Mouse (Mus musculus) heart, postnatal 10 days (tissue): ENCODE results near the gene Stpg4. TPM values are rescaled to one million over a fixed set of nuclear protein-coding genes. Genes with fewer than 3 reads are reported as not detected.

Source experiments
- DNase-seq, 2 experiments: peaks; one replicate each; pipeline ENCODE4 v3.0.0; 2021
- intact Hi-C: fragments of 180-260 bp; cut with DNase I; formaldehyde crosslinking; loops from one replicate; pipeline ENCODE4 v1.15.1; 2025
- total RNA-seq, 2 experiments: library from RNA; stranded (reverse); gene quantifications; 2 replicates each; pipeline ENCODE4 v1.2.3; 2021

The Stpg4 gene
- total RNA-seq, result not detected

GRCm38 (mm10) chr17:87427511-87427910 is at the start of gene Stpg4:
Stpg4 (minus strand) TSS chr17:87427741.
- DNase-seq, result no peak
- intact Hi-C loops, result loop anchor here (5.0 kb wide), 1 partner anchor 110 kb away; no protein-coding TSS in a partner anchor

- DNase-seq, result no peak
- intact Hi-C loops, result no loop called here
Observed at GRCm38 (mm10) chr17:87475356-87475755, 47.8 kb upstream of the Stpg4 start.

GRCm38 (mm10) chr17:87474501-87474795 is 46.9 kb upstream of the Stpg4 start:
- intact Hi-C loops, result no loop called here
- DNase-seq, result no peak

GRCm38 (mm10) chr17:87473736-87474500 is 46.4 kb upstream of the Stpg4 start:
- DNase-seq, result peak; percentile 30 to 70
- intact Hi-C loops, result no loop called here

GRCm38 (mm10) chr17:87473441-87473735 is 45.8 kb upstream of the Stpg4 start:
- intact Hi-C loops, result no loop called here
- no peak for DNase-seq

GRCm38 (mm10) chr17:87472879-87473278 is 45.3 kb upstream of the Stpg4 start:
- intact Hi-C loops, result no loop called here

GRCm38 (mm10) chr17:87471661-87472060 is 44.1 kb upstream of the Stpg4 start:
- no peak for DNase-seq
- intact Hi-C loops, result no loop called here

More at GRCm38 (mm10) chr17:87472879-87473278, 45.3 kb upstream of the Stpg4 start:
- no peak for DNase-seq

GRCm38 (mm10) chr17:87470797-87471196 is 43.3 kb upstream of the Stpg4 start:
- intact Hi-C loops, result no loop called here
- no peak for DNase-seq

- intact Hi-C loops, result no loop called here
- DNase-seq, result no peak
Observed at GRCm38 (mm10) chr17:87470282-87470681, 42.7 kb upstream of the Stpg4 start.

- no peak for DNase-seq
- intact Hi-C loops, result no loop called here
Observed at GRCm38 (mm10) chr17:87469428-87469827, 41.9 kb upstream of the Stpg4 start.

GRCm38 (mm10) chr17:87468616-87469015 is 41.1 kb upstream of the Stpg4 start:
- intact Hi-C loops, result no loop called here
- no peak for DNase-seq

- intact Hi-C loops, result no loop called here
- no peak for DNase-seq
Observed at GRCm38 (mm10) chr17:87461499-87461896, 34.0 kb upstream of the Stpg4 start.

GRCm38 (mm10) chr17:87460669-87461498 is 33.3 kb upstream of the Stpg4 start:
- intact Hi-C loops, result no loop called here
- DNase-seq, result no peak

GRCm38 (mm10) chr17:87459750-87460668 is 32.5 kb upstream of the Stpg4 start:
- no peak for DNase-seq
- intact Hi-C loops, result loop anchor here (5.0 to 10.0 kb wide), 2 partner anchors 42 to 205 kb away; no protein-coding TSS in a partner anchor

GRCm38 (mm10) chr17:87458911-87459749 is 31.6 kb upstream of the Stpg4 start:
- peak; percentile 64 to 66 for DNase-seq
- intact Hi-C loops, result loop anchor here (5.0 to 10.0 kb wide), 2 partner anchors 43 to 206 kb away; no protein-coding TSS in a partner anchor

GRCm38 (mm10) chr17:87457961-87458360 is 30.4 kb upstream of the Stpg4 start:
- no peak for DNase-seq
- intact Hi-C loops, result loop anchor here (5.0 to 10.0 kb wide), 2 partner anchors 44 to 207 kb away; no protein-coding TSS in a partner anchor

GRCm38 (mm10) chr17:87454121-87454520 is 26.6 kb upstream of the Stpg4 start:
- no peak for DNase-seq
- intact Hi-C loops, result loop anchor here (10.0 kb wide), 1 partner anchor 211 kb away; no protein-coding TSS in a partner anchor

GRCm38 (mm10) chr17:87453336-87453735 is 25.8 kb upstream of the Stpg4 start:
- no peak for DNase-seq
- intact Hi-C loops, result loop anchor here (10.0 kb wide), 1 partner anchor 211 kb away; no protein-coding TSS in a partner anchor

GRCm38 (mm10) chr17:87448881-87449280 is 21.3 kb upstream of the Stpg4 start:
- intact Hi-C loops, result loop anchor here (5.0 kb wide), 1 partner anchor 123 kb away; no protein-coding TSS in a partner anchor

GRCm38 (mm10) chr17:87448339-87448738 is 20.8 kb upstream of the Stpg4 start:
- intact Hi-C loops, result loop anchor here (5.0 kb wide), 1 partner anchor 124 kb away; no protein-coding TSS in a partner anchor
- no peak for DNase-seq

More at GRCm38 (mm10) chr17:87448881-87449280, 21.3 kb upstream of the Stpg4 start:
- no peak for DNase-seq
